Mouse (Mus musculus): ENCODE measurements around the gene Ifit1bl2.
"Not testable (repeated sequence)": the region's sequence is repeated elsewhere in the genome, so short reads cannot be mapped to it uniquely, and the experiment has no call there.

Gene Ifit1bl2

DNA sequence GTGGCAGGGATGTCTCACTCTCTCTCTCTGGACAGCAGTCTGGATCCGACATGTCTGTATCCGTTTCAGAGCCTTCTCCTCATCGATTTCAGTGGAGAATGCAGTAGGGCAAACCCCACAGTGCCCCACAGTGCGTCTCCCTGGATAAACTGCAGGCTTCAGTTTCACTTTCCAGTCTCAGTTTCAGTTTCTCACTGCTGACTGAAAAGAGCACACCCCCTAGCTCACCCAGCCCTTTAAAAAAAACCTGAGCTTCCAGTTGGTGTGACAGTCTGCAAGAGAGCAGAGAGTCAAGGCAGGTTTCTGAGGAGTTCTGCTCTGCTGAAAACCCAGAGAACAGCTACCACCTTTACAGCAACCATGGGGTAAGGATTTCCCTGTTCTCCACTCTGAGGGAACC is at the start of gene Ifit1bl2, which contains the start of gene Ifit1:
Gene Ifit1bl2 (minus strand): TSS at position 121 of the 400 bp plus-strand sequence.
Gene Ifit1 (plus strand): TSS at position 249 of the 400 bp plus-strand sequence.
- DNase-seq (ENCODE audit: low spot score): no peak

DNA sequence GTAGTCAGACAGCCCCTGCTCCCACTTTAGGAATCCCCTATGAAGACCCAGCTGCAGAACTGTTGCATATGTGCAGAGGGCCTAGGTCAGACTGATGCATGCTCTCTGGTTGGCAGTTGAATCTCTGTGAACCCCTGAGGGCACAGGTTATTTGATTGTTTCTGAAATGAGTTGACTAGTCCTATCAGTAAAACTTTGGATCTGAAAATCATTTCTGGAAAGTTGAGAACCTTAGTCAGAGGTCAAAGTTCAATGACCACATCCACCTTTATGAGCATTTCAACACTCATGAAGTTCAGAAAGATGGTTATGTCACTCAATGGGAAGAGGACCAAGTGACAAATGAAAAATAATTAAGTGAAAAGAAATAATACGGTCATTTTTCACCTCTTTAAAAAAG is 45.0 kb upstream of the Ifit1bl2 start:
- no peak for DNase-seq (ENCODE audit: low spot score)

DNA sequence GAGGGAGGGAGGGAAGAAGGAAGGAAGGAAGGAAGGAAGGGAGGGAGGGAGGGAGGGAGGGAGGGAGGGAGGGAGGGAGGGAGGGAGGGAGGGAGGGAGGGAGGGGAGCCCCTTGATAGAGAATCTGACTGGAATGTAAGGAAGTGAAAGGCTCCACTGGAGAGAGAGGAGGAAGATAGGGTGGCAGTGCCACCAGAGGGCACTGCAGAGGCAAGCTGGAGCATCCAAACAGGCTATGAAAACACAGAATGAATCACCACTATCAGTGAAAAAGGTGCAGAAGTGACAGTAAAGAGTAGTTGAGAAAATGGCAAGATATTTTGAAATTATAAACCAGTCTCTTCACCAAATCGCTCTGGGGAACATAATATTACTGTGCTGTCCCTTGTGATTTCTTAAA is 44.3 kb upstream of the Ifit1bl2 start:
- no peak for DNase-seq (ENCODE audit: low spot score)

DNA sequence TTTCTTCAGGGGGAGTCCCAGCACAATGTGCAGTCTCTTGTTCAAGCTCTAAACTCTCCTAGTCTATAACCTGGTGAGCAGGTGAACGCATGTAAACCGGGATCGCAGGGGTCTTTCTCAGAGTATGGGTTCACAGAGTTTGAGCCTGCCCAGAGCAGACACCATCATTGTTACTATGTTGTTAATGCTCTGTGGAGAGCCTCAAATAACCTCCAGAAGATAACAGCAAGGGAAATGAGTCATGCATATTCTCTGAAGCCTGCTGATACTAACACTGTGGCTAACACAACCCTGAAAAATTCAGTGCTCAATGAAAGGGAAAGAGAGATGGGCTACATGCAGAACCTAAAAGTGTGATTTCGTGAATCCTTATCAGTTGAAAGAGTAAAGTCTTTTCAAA is 37.9 kb upstream of the Ifit1bl2 start:
- no peak for DNase-seq (ENCODE audit: low spot score)

DNA sequence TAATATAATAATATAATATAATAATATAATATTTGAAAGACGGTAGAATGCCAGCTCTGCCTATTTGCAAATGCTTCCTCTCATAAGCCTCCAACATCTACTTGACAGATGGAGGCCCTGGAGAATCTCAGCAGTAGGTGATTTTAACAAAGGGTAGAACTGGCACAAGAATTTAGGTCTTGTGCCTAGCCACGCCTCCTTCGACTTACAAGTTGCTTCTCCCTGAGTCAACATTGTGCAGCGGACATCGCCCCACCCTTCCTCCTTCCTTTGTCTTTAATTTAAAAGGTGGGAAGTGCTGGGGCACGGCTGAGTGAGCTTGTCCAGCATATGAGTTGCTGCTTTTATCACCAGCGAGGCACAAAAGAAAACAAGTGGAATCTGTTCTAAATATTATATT is 32.9 kb upstream of the Ifit1bl2 start:
- no peak for DNase-seq (ENCODE audit: low spot score)

DNA sequence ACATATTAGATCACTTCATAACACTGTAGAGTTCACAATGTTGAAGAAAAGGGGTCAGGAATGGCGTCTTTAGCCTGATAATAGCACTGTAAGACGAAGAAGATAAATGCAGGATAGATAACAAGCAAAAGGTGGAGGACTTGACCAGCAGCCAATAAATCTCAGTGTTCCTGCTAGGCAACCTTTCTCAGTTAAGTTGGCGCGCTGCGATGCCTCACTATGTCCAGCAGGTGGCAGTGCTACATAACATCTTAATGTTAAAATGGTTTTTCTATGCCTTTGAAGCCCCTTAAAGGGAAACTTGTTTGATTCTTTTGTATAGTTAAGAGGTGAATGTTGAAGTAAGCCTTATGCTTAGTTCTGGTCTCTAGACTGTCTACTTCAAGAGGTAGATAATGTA is 25.6 kb upstream of the Ifit1bl2 start:
- DNase-seq (ENCODE audit: low spot score): peak; percentile 43

DNA sequence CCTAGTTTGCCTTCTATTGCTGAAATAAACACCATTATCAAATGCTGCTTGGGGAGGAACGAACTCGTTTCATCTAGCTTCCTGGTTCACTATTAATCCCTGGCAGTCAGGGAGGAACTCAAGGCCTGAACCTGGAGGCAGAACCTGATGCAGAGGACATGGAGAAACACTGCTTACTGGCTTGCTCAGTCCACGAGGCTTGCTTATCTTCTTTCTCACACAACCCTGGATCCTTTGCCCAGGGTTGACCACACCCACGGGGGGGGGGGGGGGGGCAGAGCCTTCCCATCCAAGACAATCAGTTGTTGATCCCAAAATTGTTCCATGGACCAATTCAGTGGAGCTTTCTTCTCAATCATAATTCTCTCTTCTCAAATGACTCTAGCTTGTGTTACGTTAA is 22.2 kb upstream of the Ifit1bl2 start:
- DNase-seq (ENCODE audit: low spot score): no peak

DNA sequence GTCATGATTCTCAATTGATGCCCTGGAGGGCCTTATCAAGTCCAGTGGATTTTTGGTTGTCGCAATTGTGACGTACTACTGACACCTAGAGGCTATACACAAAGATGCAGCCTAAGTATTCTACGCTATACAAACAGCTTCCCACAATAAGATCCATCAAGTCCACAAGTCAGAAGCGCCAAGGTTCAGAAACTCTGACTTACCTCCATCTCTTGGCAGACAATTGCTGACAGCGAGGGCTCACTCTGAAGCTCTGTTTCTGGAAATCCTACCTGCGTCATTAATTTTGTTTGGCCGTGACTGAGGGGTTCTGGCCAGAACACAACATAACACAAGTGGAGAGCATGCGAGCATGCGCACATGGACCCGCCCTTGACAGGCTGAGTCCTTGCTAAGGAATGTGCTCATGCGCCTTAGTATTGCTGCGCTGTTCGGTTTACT is 21.5 kb upstream of the Ifit1bl2 start:
- peak; percentile 75 for DNase-seq (ENCODE audit: low spot score)

DNA sequence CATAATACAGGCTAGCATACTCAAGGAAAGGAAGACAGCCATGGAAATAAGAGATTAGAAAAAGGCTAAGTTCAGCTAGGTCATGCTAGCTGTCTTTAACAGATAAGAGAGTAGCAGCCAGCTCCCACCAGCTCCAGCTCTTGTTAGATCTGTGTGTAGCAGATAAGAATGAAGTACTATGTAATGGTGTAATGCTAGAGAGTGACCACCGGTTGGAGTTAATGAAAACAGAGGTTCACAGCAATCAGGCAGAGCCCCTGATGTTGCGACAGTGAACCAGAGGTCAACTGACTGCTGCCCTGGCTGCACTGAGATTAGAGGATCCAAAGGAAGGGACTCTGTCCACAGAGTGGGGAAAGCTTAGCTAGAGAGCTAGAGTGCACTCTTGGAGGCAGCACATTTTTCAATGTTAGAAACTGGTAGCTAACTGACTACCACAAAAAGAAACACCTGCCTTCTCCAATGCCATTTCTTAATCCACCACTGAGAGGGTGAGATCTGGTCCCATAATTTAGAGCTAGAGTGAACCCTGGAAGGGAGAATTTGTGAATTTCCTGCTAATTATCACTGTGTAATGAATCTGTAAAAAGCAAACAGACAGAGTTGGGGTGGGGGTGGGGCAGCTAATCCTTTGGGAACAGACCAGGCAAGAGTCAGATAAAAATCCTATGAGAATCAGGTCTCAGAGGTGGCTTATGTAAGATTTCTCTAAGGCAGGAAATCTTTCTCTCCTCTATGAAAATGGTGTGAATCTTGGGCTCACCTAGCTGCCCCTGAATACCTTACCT is 16.2 kb upstream of the Ifit1bl2 start:
- peak; percentile 84 for DNase-seq (ENCODE audit: low spot score)

DNA sequence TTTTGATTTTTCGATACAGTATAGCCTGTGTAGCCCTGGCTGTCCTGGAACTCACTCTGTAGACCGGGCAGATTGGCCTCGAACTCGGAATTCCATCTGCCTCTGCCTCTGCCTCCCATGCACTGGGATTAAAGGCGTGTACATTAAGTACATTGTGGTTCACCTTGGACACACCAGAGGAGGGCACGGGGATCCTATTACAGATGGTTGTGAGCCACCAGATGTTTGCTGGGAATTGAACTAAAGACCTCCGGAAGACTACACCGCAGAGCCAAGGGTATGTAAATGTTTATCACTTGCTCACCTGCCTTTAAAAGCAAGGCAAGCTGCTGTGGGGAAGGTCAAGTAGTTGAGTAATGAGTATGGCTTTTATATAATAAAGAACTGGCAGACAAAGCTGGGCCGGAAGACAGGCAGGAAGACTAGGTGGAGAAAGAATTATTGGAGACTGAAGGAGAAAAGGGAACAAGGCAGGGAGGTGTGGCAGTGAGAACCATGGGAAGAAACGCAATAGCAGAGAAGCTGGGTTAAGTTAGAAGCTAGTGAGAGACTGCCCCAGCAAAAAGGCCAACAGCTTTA is 14.8 kb upstream of the Ifit1bl2 start:
- no peak for DNase-seq (ENCODE audit: low spot score)

DNA sequence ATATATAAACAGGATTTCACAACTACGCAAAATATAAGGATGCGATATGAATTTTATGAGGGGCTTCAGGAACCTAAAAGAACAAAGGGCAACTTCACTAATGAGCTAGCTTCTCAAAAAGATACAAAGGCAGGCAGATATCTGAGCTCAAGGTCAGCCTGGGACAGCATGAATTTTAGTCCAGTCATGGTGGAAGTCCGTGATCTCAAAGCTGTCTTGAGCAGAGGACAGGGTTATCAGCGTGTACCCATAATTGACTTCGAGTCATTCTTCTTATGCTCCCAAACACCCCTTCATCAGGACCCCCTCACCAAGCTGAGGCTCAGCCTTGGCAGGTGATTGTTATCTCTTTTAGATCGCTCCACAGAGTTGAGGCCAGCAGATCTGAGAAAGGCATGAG is 10.5 kb upstream of the Ifit1bl2 start:
- DNase-seq (ENCODE audit: low spot score): no peak

DNA sequence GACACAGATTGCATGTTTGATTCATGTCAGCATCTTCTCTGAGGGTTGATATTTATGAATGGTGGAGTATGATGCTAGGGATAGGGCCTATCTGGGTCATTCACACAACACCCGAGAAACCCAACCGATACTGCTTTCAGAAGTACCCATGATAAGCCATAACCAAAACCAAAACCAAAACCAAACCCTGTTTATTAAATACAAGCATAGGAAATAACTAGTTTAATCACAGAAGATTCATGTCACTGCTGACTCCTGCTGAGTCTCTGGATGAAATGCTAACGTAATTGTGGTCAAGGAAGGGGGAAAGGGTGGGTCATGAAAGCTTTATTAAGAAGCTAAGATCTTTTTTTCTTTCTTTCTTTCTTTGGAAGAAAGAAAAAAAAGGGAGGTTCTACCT is 9.7 kb upstream of the Ifit1bl2 start:
- DNase-seq (ENCODE audit: low spot score): no peak

DNA sequence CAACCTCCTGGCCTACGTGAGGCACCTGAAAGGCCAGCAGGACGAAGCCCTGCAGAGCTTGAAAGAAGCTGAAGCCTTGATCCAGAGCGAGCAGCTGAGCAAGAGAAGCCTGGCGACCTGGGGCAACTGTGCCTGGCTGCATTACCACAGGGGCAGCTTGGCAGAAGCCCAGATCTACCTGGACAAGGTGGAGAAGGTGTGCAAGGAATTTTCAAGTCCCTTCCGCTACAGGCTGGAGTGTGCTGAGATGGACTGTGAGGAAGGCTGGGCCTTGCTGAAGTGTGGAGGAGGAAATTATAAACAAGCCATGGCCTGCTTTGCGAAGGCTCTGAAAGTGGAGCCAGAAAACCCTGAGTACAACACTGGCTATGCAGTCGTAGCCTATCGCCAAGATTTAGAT is 7.1 kb upstream of the Ifit1bl2 start:
- not testable (repeated sequence) for DNase-seq (ENCODE audit: low spot score)

DNA sequence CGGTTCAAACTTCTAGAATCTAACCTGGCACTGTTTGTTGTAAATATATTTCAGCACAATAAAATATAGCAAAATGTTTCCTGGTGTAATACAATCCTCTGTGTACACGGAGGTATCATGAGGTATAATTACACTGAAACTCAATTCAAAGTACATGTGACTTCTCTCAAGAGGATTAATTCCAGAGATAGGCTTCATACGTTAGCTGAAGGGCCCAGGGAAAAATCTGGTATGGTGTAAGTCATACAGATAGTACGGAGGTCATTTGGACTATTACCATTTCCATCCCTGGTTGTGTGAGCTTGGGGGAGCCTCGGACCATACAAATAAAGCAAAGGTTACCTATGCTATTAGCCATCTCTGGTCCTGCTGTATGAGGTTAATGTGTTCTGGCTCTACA is 2.1 kb upstream of the Ifit1bl2 start:
- DNase-seq (ENCODE audit: low spot score): no peak

DNA sequence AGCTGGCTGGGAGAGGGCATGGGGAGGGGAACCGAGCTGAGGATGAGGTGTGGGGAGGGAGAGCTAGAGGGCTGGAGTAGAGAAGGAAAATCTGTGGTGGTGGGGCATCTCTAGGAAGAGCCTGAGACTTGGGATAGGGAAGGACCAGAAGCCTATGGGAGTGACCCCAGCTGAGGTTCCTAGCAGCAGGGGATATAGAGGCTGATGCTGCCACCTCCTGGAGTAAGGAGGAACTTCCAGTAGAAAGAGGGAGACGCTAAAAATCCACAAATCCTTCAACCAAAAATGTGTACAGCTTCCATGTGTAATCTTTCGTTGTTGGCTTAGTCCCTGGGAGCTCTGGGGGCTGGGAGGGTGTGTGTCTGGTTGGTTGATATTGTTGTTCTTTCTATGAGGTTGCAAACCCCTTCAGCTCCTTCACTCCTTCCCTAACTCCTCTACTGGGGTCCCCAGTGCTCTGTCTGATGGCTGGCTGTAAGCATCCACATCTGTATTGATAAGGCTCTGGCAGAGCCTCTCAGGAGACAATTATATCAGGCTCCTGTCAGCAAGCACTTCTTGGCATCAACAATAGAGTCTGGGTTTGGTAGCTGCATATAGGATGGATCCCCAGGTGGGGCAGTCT is 3.5 kb downstream of the Ifit1bl2 start:
- DNase-seq (ENCODE audit: low spot score): peak; percentile 21

DNA sequence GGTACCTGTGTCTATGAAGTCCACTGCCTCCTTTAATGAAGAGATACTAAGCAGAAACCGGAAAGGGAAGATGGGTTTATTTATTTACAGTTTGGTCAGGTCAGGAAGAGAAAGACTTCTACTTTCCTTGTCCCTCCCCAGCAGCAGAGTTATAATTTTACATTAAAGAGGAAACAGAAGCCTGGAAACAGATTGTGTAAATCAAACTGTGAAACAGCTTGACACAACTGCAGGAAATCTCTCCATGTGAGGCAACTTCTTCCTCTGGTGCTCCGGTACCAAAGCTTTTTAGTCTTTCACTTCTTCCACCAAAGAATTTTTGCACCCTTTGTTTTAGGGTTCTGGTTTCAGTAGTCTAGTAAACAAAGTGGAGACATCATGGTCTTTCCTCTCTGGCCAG is 7.1 kb downstream of the Ifit1bl2 start:
- DNase-seq (ENCODE audit: low spot score): no peak

DNA sequence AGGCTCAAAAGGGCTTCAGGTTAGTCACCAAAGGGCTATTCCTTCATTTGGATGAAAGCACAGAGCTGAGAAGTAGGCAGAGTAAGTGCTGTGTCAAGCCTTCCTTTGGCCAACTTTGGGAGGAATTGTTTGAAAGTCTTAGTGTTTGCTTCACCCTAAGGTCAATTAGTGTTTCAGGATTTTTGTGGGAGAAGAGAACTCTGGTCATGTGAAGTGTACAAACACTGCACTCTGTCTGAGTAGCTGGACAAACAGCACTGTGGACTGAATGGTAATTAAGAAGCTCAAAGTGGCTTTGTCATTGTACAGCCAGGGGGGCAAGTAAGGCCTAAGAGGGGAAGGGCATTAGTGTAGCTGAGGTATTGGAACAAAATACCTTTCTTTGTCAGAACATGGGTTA is 9.1 kb downstream of the Ifit1bl2 start:
- DNase-seq (ENCODE audit: low spot score): no peak

DNA sequence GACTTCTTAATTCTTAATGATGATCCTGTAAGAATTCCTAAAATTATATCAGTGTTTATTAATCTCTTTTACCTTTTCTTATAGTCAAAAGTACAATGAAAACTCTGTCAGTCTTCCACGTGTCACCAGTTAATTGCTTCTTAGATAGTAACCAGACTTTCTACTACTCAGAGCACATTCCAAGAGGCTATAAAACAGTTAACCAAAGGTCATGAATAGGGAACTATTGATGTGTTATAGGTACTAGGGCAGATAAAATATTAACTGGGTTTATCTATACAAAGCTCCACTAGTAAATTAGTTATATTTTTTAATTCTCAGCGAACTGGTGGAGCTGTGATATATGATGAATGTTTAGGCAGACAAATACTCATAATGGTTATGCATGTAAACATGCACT is 13.0 kb downstream of the Ifit1bl2 start:
- DNase-seq (ENCODE audit: low spot score): no peak

DNA sequence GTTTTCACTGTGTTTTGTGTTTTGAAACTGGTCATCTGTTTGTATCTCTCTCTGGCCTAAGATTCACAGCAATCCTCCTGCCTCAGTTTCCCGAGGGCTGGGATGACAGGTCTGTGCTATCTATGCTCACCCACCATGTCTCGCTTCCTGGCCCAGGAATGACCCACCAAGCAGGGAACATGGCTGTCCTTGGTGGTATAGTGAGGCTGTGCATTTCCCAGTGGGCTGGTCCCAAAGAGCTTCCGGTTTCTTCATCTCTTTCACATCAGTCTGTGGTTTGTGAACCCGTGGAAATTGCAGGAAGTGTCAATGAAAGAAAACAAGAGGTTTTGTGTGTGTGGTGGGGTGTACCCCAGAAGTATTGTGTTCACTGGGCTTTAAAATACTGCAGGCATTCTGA is 15.9 kb downstream of the Ifit1bl2 start:
- DNase-seq (ENCODE audit: low spot score): no peak

DNA sequence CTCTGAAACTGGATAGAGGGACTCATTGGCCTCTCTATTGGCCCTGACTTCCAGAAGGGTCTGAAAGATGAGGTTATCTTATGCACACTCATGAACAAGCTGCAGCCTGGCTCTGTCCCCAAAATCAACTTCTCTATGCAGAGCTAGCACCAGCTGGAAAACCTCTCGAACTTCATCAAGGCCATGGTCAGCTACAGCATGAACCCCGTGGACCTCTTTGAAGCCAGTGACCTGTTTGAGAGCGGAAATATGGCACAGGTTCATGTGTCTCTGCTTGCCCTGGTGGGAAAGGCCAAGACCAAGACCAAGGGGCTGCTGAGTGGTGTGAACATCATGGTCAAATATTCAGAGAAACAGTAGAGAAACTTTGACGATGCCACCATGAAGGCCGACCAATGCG is 16.8 kb downstream of the Ifit1bl2 start:
- DNase-seq (ENCODE audit: low spot score): no peak

DNA sequence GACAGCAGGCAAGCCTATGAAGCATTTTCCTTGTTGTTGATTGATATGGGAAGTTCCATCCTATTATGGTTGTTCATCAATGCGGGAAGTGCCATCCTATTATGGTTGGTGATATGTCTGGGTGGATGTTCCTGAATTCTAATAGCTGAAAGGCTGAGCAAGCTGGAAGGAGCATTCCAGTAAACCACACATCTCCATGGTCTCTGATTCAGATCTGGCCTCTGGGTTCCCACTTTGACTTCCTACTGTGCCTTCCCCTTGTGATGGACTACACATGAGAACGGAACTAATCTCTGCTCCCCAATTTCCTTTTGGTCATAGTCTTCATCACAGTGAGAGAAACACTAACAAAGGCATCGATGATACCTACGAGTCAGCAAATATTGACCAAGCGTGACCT is 19.7 kb downstream of the Ifit1bl2 start:
- DNase-seq (ENCODE audit: low spot score): no peak

DNA sequence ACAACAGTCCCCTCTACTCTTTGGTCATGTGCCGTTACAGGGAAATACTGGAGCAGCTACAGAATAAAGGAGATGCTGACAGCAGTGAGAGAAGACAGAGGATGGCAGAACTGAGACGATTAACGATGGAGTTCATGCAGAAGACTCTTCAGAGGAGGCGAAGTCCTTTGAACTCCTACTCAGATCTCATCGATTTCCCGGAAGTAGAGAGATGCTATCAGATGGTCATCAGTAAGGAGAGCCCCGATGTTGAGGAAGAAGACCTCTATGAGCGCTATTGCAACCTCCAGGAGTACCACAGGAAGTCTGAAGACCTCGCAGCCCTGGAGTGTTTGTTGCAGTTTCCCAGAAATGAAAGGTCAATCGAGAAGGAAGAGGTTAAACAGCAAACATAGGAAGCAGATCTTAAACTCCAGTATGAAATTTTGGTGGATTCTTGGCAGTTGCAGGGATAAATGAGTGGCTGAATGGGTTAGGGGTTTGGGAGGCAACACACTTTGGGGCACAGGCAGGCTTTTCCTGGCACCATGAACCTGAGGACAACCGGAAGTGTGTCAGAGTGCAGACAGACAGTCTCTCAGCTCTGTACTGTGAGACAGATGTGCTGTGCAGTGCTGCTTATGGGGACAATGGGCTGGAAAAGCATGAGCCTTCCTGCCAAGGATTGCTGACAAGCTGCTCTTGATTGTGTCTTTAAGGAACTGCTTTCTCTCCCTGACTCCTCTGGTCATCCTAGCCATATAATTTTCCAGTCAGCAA is 28.1 kb downstream of the Ifit1bl2 start:
- not testable (repeated sequence) for DNase-seq (ENCODE audit: low spot score)

DNA sequence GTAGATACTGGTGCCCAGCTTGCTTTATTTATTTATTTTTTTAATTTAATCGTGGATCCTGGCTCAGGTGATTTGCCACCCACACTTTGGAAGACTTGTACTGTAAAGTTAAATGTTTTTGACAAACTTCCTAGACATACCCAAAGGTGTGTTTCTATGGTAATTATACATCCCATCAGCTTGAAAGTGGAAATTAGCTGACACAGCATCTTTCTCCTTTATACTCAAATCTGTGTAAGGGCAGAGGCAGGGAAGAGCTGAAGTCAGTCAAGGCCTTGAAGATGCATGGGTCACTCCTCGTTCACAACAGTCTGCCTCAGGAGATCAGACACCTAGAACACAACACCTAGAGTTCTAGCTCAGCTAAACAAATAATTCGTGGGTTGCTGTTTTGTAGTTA is 30.4 kb downstream of the Ifit1bl2 start:
- DNase-seq (ENCODE audit: low spot score): not testable (repeated sequence)

Data from yolk sac, embryonic 10.5 days (tissue).